Mouse (Mus musculus) stomach, embryonic 16.5 days (tissue): ENCODE data around the gene Slc5a10. TPM values are rescaled to one million over a fixed set of nuclear protein-coding genes. Genes with fewer than 3 reads are reported as not detected.

Experiments
- ATAC-seq: fragments of 200-750 bp; cut with Nextera tagmentation; 2 replicates; pipeline ENCODE4 v1.8.0; 2017; ENCODE audit warnings: moderate number of reproducible peaks, moderate TSS enrichment; ENCODE audit not compliant: insufficient read depth, low FRiP score
- H3K27ac ChIP-seq: fragments of 300-500 bp; sonication (generic); 2 replicates; pipeline ENCODE4 v1.5.1; 2014; ENCODE audit warnings: low read length
- H3K27me3 ChIP-seq: fragments of 300-500 bp; sonication (generic); 2 replicates; pipeline ENCODE4 v1.6.1; 2014; ENCODE audit warnings: low read length, control low read depth, mixed read lengths; ENCODE audit not compliant: control insufficient read depth, insufficient read depth
- H3K36me3 ChIP-seq: fragments of 300-500 bp; sonication (generic); 2 replicates; pipeline ENCODE4 v1.6.1; 2014; ENCODE audit warnings: low read length; ENCODE audit not compliant: control insufficient read depth, insufficient read depth
- H3K4me1 ChIP-seq: fragments of 300-500 bp; sonication (generic); 2 replicates; pipeline ENCODE4 v1.6.1; 2014; ENCODE audit warnings: low read length, control low read depth, mixed read lengths; ENCODE audit not compliant: control insufficient read depth, insufficient read depth
- H3K4me2 ChIP-seq: fragments of 300-500 bp; sonication (generic); 2 replicates; pipeline ENCODE4 v1.6.1; 2014; ENCODE audit warnings: low read depth, low read length, mixed read lengths
- H3K4me3 ChIP-seq: fragments of 300-500 bp; sonication (generic); replicated peaks from 2 replicates; pipeline ENCODE4 v1.5.1; 2014; ENCODE audit warnings: mild to moderate bottlenecking, low read length
- H3K9ac ChIP-seq: fragments of 300-500 bp; sonication (generic); 2 replicates; pipeline ENCODE4 v1.6.1; 2014; ENCODE audit warnings: low read length
- H3K9me3 ChIP-seq: fragments of 300-500 bp; sonication (generic); replicated peaks from 2 replicates; pipeline ENCODE4 v1.6.1; 2016; ENCODE audit warnings: low read length, control low read depth; ENCODE audit not compliant: control insufficient read depth
- WGBS: fragments of 180-500 bp; shearing (Covaris S2); extraction: QIAGEN DNeasy Blood & Tissue Kit; methylation state at CpG from one replicate; pipeline ENCODE4 v1.1.7; 2014; 5-methylcytosine and 5-hydroxymethylcytosine counted together
- polyA plus RNA-seq: library from polyadenylated mRNA; unstranded; fragments of >200 nt; fragmentation: Nextera tagmentation; extraction: Ambion mirVana; gene quantifications from 2 replicates; pipeline ENCODE4 v1.2.1, GENCODE M21; 2015

Gene Slc5a10
- polyA plus RNA-seq, 1 experiment from 2014 or later, result not detected

- H3K4me2 ChIP-seq, result no peak overlapping the region
- no peaks in the 10 kb centered on the region for H3K27me3 ChIP-seq
- H3K9me3 ChIP-seq, result no peaks in the 10 kb centered on the region
- no peak for ATAC-seq
- H3K9ac ChIP-seq, result no peak overlapping the region
- no peak overlapping the region for H3K4me3 ChIP-seq
- H3K36me3 ChIP-seq, result peaks cover 25% of the 10 kb centered on the region
- 91% methylated on average over 1 of the region's 1 CpGs for WGBS
- no peak overlapping the region for H3K27ac ChIP-seq
- H3K4me1 ChIP-seq, result no peaks in the 10 kb centered on the region
These were observed 19.9 kb upstream of the Slc5a10 start for GRCm38 (mm10) chr11:61740500-61740899.

DNA sequence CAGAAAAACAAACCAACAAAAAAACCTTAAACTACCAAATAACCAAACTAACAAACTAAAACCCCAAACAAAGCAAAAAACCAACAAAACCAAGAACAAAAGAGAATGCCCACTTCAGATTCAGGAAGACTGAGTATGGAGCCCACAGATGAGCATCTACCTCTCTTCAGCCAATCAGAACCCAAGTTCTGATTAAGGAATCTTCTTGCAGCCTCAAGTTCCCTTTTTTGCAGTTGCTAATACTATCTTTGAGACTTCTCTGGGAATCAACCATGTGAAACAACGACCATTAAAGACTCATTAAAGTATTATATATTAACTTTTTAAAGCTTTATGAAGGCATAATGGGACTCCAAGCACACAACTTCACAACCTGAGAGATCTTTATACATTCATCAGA lies 16.7 kb upstream of the Slc5a10 start:
- Histone ChIP-seq H3K4me2 (no peak overlapping the region), H3K4me1 (no peaks in the 10 kb centered on the region), H3K4me3 (no peak overlapping the region), H3K36me3 (peaks cover 29% of the 10 kb centered on the region), H3K9ac (no peak overlapping the region), H3K27ac (no peak overlapping the region), H3K9me3 (no peaks in the 10 kb centered on the region), H3K27me3 (no peaks in the 10 kb centered on the region)
- 85% methylated on average over 1 of the region's 1 CpGs for WGBS
- ATAC-seq, result no peak

DNA sequence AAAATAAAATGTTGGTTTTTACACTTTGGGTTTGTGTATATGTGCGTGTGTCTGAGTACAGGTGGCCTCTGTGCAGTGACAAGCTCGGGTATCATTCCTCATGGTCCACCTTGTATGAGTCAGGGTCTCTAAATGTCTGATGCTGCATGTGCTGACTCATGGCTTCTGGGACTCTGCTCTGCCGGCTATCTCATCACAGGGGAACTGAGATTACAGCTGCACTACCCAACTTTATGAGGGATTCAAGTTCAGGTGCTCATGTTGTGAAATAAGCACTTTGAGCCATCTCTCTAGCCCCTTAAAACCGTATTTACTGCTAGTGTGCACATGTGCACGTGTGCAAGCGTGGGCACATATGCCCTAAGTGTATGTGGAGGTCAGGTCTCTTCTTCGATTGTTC lies 12.0 kb upstream of the Slc5a10 start:
- no peak overlapping the region for H3K4me3 ChIP-seq
- no peak for ATAC-seq
- H3K27ac ChIP-seq, result no peak overlapping the region
- no peak overlapping the region for H3K9ac ChIP-seq
- H3K36me3 ChIP-seq, result peaks cover 12% of the 10 kb centered on the region
- H3K4me1 ChIP-seq, result no peaks in the 10 kb centered on the region
- no peaks in the 10 kb centered on the region for H3K9me3 ChIP-seq
- WGBS, result 89% methylated on average over 7 of the region's 7 CpGs
- H3K4me2 ChIP-seq, result no peak overlapping the region
- H3K27me3 ChIP-seq, result no peaks in the 10 kb centered on the region

- 52% methylated on average over 2 of the region's 2 CpGs for WGBS
- H3K9ac ChIP-seq, result no peak overlapping the region
- H3K27me3 ChIP-seq, result no peaks in the 10 kb centered on the region
- no peak overlapping the region for H3K27ac ChIP-seq
- no peaks in the 10 kb centered on the region for H3K4me1 ChIP-seq
- no peaks in the 10 kb centered on the region for H3K9me3 ChIP-seq
- peaks cover 3% of the 10 kb centered on the region; the same call in 1 of the 2 replicates for H3K36me3 ChIP-seq
- ATAC-seq, result no peak
- H3K4me3 ChIP-seq, result no peak overlapping the region
- no peak overlapping the region for H3K4me2 ChIP-seq
These were observed 7.4 kb upstream of the Slc5a10 start for GRCm38 (mm10) chr11:61728037-61728436.

DNA sequence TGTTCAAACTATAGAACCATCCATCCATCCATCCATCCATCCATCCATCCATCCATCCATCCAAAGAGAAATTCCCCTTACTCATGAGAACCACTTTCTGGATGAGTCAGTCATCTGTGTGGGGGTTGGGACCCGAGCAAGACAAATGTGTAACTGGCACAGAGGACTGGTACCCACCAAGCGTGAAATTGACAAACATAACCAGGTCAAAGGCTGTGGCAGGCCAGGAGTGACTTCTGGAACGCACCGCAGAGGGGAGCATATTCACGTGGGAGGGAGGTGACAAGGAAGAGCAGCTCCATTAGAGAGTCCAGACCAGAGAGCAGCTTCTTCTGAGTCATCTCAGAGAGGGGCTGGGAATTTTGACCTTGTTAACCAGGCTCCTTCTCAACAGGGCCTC lies 1.5 kb upstream of the Slc5a10 start:
- no peak overlapping the region for H3K4me3 ChIP-seq
- H3K4me1 ChIP-seq, result no peaks in the 10 kb centered on the region
- H3K36me3 ChIP-seq, result no peaks in the 10 kb centered on the region
- ATAC-seq, result no peak
- H3K4me2 ChIP-seq, result no peak overlapping the region
- 79% methylated on average over 5 of the region's 5 CpGs for WGBS
- no peak overlapping the region for H3K9ac ChIP-seq
- H3K9me3 ChIP-seq, result no peaks in the 10 kb centered on the region
- no peak overlapping the region for H3K27ac ChIP-seq
- H3K27me3 ChIP-seq, result no peaks in the 10 kb centered on the region

DNA sequence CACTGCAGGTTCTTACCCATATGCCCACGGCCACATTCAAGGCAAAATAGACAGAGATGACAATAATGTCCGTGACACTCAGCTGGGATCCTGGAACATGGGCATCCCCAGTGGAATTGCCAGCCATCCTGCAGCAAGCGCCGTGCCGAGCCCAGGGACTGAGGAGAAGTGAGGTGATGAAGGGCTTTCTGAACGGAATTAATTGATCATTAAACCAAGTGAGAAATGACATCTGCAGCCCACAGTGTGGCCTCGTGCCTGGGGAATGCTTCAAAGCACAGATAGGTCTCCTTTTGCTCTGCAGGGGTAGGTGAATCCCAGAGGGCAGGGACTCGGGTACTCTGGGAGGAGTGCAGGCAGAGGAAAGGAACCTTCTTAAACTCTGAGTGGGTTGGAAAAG lies 800 bp downstream of the Slc5a10 start:
- H3K4me1 ChIP-seq, result no peaks in the 10 kb centered on the region
- ATAC-seq, result no peak
- H3K27me3 ChIP-seq, result no peaks in the 10 kb centered on the region; the same call in 1 of the 2 replicates
- 0 out of 2 replicates have a peak overlapping the region, but pooled peaks have one; percentile 18 for H3K9ac ChIP-seq
- no peak overlapping the region for H3K4me2 ChIP-seq
- H3K36me3 ChIP-seq, result no peaks in the 10 kb centered on the region
- H3K4me3 ChIP-seq, result no peak overlapping the region
- H3K9me3 ChIP-seq, result no peaks in the 10 kb centered on the region
- WGBS, result 70% methylated on average over 8 of the region's 8 CpGs
- H3K27ac ChIP-seq, result no peak overlapping the region

DNA sequence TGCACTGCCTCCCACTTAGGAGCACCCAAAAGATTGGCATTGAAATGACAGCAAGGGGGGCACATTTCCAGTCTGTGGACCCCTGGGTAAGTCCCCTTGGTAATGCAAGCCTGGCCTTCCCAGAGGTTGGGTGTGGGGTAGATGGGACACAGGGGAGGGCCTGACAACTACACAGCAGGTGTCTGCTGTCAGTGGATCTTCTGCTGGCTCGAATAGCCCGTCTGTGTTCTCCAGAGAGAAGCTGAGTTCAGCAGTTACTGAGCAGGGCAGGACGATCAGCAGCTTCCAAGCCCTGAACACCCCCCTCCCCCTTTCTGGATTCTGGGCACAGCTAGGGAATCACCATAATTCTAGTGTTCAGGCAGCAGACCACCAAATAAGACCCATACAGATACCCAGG lies 1.2 kb downstream of the Slc5a10 start:
- Histone ChIP-seq H3K4me2 (no peak overlapping the region), H3K27me3 (no peaks in the 10 kb centered on the region; the same call in 1 of the 2 replicates), H3K9ac (no peak overlapping the region), H3K36me3 (no peaks in the 10 kb centered on the region), H3K4me3 (no peak overlapping the region), H3K9me3 (no peaks in the 10 kb centered on the region), H3K4me1 (no peaks in the 10 kb centered on the region), H3K27ac (no peak overlapping the region)
- WGBS, result 34% methylated on average over 3 of the region's 3 CpGs
- no peak for ATAC-seq

- H3K27me3 ChIP-seq, result no peaks in the 10 kb centered on the region; the same call in 1 of the 2 replicates
- H3K36me3 ChIP-seq, result no peaks in the 10 kb centered on the region
- no peaks in the 10 kb centered on the region for H3K9me3 ChIP-seq
- WGBS, result 68% methylated on average over 5 of the region's 5 CpGs
- no peak for ATAC-seq
- no peak overlapping the region for H3K9ac ChIP-seq
- no peak overlapping the region for H3K4me3 ChIP-seq
- no peaks in the 10 kb centered on the region for H3K4me1 ChIP-seq
- no peak overlapping the region for H3K27ac ChIP-seq
- no peak overlapping the region for H3K4me2 ChIP-seq
These were observed 2.6 kb downstream of the Slc5a10 start for GRCm38 (mm10) chr11:61717990-61718389.

DNA sequence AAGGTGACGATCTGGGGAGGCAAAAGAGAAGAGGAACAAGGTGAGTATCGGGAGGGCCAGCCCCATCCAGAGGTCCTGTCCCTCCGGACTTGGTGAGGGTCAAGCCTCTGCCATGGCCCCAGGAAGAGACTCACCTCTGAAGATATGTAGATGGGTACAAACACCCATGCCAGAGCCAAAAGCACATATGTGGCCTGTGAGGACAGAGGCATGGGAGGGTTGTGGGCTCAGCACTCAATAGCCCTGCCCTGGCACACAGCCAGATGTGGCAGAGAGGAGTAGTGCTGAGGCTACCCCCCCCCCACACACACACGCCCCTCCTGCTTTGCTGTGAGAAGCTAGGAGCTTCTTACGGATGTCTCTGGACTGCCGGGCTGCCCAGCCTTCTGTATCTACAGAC lies 5.5 kb downstream of the Slc5a10 start:
- H3K4me1 ChIP-seq, result no peaks in the 10 kb centered on the region
- H3K27me3 ChIP-seq, result no peaks in the 10 kb centered on the region; the same call in 1 of the 2 replicates
- no peak overlapping the region for H3K27ac ChIP-seq
- H3K4me2 ChIP-seq, result no peak overlapping the region
- no peak overlapping the region for H3K4me3 ChIP-seq
- no peaks in the 10 kb centered on the region for H3K36me3 ChIP-seq
- H3K9ac ChIP-seq, result no peak overlapping the region
- whole genome bisulfite sequencing, result 67% methylated on average over 6 of the region's 6 CpGs
- H3K9me3 ChIP-seq, result no peaks in the 10 kb centered on the region
- ATAC-seq, result no peak
